Mouse (Mus musculus): ENCODE results near the gene Cfap221.
A peak's percentile ranks its signal among the peaks of the same experiment; 100 is the strongest.

Gene Cfap221

DNA sequence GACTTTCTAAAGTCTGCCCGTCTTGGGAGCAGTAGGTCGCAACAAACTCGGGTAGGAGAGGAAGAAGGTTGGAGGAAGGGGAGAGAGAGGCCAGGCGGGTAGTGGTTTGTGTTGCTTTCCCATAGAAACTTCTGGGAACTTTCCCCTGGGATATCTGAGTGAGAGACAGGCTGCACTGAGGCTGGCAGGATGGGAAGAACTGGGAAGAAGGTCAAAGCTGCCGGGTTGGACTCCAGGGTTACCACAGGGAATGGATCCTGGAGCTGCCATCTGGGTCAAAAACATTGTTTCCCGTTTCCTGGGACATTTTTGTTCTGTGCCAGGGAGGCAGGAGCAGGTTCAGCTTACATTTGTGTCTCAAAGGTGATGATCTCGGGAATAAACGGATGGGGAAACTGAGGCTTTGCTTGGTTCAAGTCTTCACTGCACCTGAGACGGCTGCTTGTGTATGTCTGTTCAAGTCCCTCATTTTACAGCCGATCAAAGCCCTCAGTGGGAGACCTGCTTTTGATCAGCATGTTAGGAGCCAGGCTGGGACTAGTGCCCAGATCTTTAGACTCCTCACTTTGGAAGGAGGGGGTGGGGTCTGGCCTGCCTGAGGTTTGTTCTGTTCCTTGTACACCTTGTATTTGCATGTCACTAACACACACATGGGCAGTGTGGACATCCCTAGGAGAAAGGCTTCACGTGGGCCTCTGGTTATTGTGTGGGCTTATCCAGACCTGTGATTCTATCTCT lies 11.0 kb upstream of the Cfap221 start:
- no peak for DNase-seq (ENCODE audit: low read depth, low spot score)

- DNase-seq (ENCODE audit: low read depth, low spot score): no peak
Observed at GRCm38 (mm10) chr1:120006844-120007790, 10.1 kb upstream of the Cfap221 start, which contains the start of gene Sctr. Gene Sctr (plus strand): TSS chr1:120006894.

DNA sequence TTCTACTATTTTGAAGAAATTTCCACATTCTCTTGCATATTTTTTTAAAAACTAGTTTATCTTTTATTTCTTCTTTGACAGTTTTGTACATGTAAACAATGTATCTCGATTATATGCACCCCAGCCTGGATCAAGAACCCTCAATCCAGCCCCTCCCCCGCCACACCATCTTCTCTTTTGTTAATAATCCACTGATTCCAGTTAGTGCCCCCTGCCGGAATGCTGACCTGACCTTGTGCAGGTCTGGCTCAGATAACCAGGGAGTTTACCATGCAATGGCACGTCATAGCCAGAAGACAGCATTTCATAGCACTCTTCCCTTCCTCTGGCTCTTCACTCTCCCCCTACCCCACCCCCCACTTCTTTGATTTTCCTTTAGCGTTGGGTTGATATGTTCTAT lies 610 bp upstream of the Cfap221 start:
- no peak for DNase-seq (ENCODE audit: low read depth, low spot score)

GRCm38 (mm10) chr1:119986555-119986954 lies 10.5 kb downstream of the Cfap221 start:
- DNase-seq (ENCODE audit: low read depth, low spot score): no peak

- DNase-seq (ENCODE audit: low read depth, low spot score): no peak
Observed at GRCm38 (mm10) chr1:119975141-119975540, 21.9 kb downstream of the Cfap221 start.

DNA sequence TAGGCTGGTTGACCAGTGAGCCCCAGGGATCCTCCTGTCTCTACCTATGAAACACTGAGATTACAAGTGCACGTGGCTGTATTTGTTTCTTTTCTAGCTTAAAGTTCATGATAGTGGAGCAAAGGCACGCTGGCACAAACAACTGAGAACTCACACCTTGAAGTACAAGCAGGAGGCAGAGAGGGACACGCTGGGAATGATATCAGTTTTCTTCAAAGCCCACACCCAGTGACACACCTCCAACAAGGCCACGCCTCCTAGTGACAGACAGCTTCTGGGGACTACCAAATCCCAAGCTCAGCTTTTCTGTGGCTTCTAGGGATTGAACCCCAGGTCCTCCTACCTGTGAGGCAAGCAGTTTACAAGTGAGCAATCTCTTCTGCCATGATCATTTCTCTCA lies 23.9 kb downstream of the Cfap221 start:
- DNase-seq (ENCODE audit: low read depth, low spot score): no peak

DNA sequence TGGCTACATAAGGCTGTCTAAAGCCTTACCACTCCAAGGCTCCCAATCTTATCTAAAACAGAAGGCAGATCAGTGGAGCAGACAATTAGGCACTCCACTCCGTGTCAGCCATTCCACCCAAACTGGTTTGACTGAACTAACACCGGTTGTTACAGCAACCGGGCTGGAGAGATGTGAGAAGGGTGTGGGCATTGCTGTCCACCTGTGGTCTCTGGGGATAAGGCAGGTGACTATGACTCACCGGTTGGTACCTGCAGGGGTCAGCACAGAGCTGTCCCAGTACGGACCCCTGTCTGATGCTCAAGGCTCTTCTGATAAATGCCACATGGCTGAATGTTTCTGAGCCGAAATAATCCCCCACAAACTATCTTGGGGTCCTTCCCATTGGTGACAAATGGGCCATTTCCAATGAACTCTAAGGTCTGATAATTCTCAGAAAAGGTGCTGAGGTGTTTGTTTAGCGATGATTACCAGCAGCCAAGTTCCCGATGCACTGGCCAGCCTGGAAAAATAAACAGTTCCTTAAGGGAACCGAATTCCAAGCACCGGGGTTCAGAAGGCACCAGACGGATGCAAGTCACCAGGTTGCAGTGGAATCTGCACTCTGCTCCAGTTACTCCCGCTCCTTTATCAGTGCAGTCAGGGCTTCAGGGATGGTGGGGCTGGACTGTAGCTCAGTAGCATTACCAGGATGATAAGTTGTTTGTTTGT lies 31.1 kb downstream of the Cfap221 start:
- DNase-seq (ENCODE audit: low read depth, low spot score): no peak

DNA sequence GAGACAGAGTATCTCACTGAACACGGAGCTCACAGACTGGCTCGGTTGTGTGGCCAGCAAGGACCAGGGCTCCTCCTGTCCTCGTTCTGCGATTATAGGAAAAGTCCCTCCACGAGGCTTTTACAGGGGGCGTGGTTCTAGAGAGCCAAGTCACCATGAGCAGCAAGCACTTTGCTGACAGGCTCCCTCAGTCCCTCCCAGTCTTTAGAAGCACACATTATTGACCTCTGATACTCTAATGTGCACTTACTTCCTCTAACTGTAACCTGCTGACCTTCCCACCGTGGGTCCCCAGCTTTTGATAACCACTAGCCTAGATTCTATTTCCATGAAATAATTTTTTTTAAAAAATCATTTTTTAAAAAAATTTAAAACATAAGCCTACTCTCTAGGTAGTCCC lies 37.1 kb downstream of the Cfap221 start:
- no peak for DNase-seq (ENCODE audit: low read depth, low spot score)

DNA sequence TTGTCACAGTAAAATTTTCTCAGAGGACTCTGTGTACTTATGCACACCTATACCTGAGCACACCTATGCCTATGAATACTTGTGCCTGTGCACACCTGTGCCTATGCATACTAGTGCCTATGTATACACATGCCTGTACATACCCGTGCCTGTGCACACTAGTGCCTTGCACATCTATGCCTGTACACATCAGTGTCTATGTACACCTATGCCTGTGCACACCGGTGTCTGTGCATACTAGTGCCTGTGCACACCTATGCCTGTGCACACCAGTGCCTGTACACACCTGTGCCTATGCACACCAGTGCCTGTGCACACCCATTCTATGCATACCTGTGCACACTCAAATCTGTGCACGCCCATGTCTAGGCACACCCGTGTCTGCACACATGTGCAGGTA lies 37.6 kb downstream of the Cfap221 start:
- DNase-seq (ENCODE audit: low read depth, low spot score): no peak

DNA sequence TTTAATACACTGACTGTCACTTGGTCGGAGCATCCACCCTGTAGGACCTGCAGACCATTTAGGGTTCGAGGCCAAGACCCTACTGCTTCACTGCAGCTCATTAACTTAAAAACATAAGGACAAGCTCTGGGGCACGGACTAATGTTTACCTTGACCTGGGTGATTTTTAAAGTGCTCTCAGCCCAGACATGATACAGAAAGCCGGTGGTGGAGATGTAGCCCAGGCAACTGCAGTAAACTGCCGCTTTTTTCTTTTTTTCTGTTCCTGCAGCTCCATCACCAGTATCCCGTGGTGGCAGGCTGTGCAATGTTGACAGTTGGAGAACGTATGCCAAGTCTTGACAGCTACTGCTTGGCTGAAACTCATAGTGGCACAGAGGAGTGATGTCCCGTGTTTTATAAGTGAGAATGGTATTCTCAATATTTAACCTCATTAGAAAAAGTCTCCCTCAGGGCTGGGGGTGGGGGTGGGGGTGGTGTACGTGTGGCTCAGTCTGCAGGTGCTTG lies 39.3 kb downstream of the Cfap221 start:
- no peak for DNase-seq (ENCODE audit: low read depth, low spot score)

- DNase-seq (ENCODE audit: low read depth, low spot score): no peak
Observed at GRCm38 (mm10) chr1:119954680-119955079, 42.4 kb downstream of the Cfap221 start.

DNA sequence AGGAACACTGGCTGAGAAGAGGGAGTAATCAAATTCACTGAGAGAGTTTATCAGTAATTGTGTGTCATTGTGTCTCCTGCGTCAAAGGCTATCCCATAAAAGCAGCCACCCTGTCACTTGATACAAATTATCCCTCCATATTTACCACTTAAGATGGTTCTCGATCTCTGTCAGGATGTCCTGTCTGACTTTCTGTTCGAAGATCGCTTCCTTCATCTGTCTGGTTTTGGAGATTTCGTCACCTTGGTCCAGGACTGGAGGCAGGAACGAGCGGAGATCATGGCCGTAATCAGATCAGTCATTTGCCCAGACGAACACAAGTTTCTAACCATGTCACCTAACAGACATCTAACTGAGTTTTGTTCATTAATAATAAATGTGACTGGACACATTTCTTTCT lies 43.6 kb downstream of the Cfap221 start:
- no peak for DNase-seq (ENCODE audit: low read depth, low spot score)

DNA sequence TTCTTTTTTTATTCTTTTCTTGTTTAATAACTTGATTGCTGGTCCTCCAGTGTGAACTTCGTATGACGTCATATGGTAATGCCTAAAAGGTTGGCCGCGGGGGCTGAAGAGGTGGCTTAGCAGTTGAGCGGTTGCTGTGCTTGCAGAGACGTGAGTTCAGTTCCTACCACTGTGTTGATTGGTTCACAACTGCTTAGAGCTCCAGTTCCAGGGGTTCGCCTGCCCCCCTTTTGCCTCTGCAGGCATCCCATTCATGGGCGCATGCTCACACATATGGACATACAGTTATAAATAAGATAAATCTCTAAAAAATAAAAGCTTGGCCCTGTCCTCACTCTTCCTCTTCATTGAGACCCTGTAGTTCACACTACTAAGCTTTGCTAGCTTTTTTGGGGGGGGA lies 46.9 kb downstream of the Cfap221 start:
- DNase-seq (ENCODE audit: low read depth, low spot score): no peak

DNA sequence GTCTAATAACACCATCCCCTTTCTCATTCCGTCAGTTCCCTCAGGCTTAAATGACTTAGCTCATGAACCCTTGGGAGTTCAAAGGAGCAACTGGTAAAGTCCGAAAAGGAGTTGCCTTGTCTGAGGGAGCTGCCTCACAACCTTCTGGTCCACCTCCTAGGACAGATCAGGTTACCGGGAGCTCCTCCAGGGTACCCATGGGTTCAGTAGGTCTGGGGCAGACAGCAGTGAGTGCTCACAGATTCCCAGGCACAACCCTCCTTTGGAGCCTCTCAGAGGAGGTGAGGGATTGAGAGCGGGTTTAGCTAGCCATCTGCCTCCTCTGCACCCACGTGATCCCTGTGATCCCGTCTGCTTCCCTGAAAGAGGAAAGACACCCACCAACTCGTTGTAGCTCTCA lies 60.2 kb downstream of the Cfap221 start:
- no peak for DNase-seq (ENCODE audit: low read depth, low spot score)

- no peak for DNase-seq (ENCODE audit: low read depth, low spot score)
Observed at GRCm38 (mm10) chr1:119931421-119932150, 65.4 kb downstream of the Cfap221 start.

- no peak for DNase-seq (ENCODE audit: low read depth, low spot score)
Observed at GRCm38 (mm10) chr1:119929715-119930114, 67.3 kb downstream of the Cfap221 start.

- no peak for DNase-seq (ENCODE audit: low read depth, low spot score)
Observed at GRCm38 (mm10) chr1:119919299-119919698, 77.7 kb downstream of the Cfap221 start.

DNA sequence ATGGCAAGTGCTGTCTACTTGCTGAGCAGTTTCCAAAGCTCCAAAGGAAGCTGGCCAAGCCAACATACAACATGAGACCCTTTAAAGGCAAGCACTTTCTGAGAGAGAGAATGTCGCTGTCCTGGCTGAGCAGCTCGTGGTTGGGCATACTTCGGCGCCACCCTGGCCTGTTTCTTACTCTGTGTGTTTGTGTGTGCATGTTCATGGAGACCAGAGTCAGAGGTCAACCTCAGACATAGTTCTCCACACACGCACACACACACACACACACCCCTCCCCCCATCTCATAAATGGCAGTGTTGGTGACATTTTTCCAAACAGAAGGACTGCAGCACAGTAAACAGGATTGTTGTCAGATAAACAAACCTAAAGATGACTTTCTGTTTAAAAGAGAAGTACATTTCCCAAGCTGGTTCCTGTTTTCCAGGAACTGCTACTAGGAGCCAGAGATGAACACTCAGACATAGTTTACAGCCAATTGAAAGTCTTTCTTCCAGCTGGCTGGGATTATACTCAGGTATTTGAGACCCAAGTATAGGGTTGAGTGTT lies 80.1 kb downstream of the Cfap221 start:
- DNase-seq (ENCODE audit: low read depth, low spot score): no peak

DNA sequence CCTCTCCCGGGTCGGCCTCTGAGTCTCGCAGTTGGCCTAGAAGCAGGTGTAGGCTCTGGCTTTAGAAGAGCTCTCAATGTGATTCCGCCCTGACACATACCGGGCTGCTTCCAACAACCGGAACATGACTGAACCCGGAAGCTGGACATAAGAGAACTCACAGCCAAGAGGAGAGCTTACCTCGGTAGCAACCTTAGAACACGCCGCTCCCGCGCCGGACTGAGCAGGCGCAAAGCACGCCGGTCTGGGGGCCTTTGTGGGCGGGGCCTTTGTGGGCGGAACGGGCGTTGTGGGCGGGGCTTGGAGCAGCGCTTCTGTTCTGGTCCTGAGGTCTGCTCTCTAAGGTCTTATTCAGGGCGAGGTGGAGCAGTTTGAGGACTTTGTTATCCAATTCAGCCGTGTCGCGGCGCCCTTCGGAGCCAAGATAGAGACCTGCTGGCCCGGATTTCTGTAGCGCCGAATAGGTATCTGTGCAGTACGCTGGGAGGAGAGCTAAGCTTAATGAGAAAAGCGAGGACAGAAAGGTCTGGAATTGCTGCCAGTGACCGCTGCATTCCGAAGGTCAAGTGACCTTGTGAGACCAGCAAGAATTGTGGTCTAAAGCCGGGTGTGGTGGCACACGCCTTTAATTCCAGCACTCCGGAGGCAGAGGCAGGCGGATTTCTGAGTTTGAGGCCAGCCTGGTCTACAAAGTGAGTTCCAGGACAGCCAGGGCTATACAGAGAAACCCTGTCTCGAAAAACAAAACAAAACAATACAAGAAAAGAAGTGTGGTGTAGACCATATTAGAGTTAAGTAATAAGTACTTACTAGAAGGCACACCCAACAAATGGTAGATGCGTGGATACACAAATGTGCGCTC lies 83.8 kb downstream of the Cfap221 start, which contains the start of gene Tmem177:
Tmem177 (minus strand) TSS at position 256 of the 862 bp plus-strand sequence.
- peak; percentile 75 for DNase-seq (ENCODE audit: low read depth, low spot score)
